In genomic region chr10:120183342-120183741, GRCm38 (mm10) we compare ENCODE assay signal across 20 mouse cellular contexts. TPM values are rescaled to one million over a fixed set of nuclear protein-coding genes. Genes with fewer than 3 reads are reported as not detected.
DNase-seq lines count a peak whose midpoint lies in the region; ATAC-seq and TF ChIP-seq lines count a peak whose summit lies in the region.
"Had no signal": no experiment of that assay in that cellular context is flagged by ENCODE, and none has a peak within 500 bp of the region (broad histone marks: within the 10 kb centered on the region; RNA-seq: fewer than 3 reads in every experiment).

No protein-coding gene starts in this region.

- TF ChIP-seq EP300 in liver, postnatal 0 days (IDR thresholded peaks at IDR 0.05; ENCODE audit: low read depth) = no peak

- H3K27me3 ChIP-seq in liver, postnatal 0 days (ENCODE audit: insufficient read depth, low read length) = no peaks in the 10 kb centered on the region
- H3K27me3 ChIP-seq: embryonic facial prominence, embryonic 15.5 days; heart, embryonic 12.5 days had no signal

- intact Hi-C loops in gastrocnemius, postnatal 36 days (cut with DNase I) = no loop called here

- H3K36me3 ChIP-seq in liver, postnatal 0 days (replicated peaks; ENCODE audit: insufficient read depth, low read length) = no peaks in the 10 kb centered on the region
- H3K36me3 ChIP-seq: embryonic facial prominence, embryonic 15.5 days; forebrain, embryonic 10.5 days; heart, embryonic 12.5 days; hindbrain, embryonic 10.5 days had no signal

- no peaks in the 10 kb centered on the region for H3K4me1 ChIP-seq in liver, postnatal 0 days (ENCODE audit: insufficient read depth)
- H3K4me1 ChIP-seq: embryonic facial prominence, embryonic 15.5 days; forebrain, embryonic 10.5 days; heart, embryonic 12.5 days; hindbrain, embryonic 10.5 days had no signal

- H3K9me3 ChIP-seq in liver, postnatal 0 days (ENCODE audit: low read length) = no peaks in the 10 kb centered on the region
- H3K9me3 ChIP-seq: embryonic facial prominence, embryonic 15.5 days; forebrain, embryonic 10.5 days had no signal

- no peak overlapping the region for H3K4me3 ChIP-seq in liver, postnatal 0 days (ENCODE audit: low read depth, low read length)
- H3K4me3 ChIP-seq: embryonic facial prominence, embryonic 15.5 days; erythroblast, embryonic 14.5 days; forebrain, embryonic 10.5 days; gastrocnemius, adult 2 months; heart, embryonic 12.5 days; hindbrain, embryonic 10.5 days had no signal

- WGBS in liver, postnatal 0 days (ENCODE audit: insufficient replicate concordance) = 23% methylated on average over 2 of the region's 2 CpGs

- TF ChIP-seq CTCF in liver, postnatal 0 days (IDR thresholded peaks at IDR 0.05; ENCODE audit: low read depth) = no peak

- H3K9ac ChIP-seq in liver, postnatal 0 days (replicated peaks) = no peak overlapping the region
- H3K9ac ChIP-seq: embryonic facial prominence, embryonic 15.5 days; heart, embryonic 12.5 days; hindbrain, embryonic 14.5 days had no signal

- ATAC-seq in megakaryocyte progenitor cell, adult 5-6 weeks (replicated peaks; ENCODE audit: poor library complexity) = peak; percentile 47; the same call in 1 of the 2 replicates
- ATAC-seq in liver, postnatal 0 days = no peak
- ATAC-seq: forebrain, embryonic 14.5 days had no signal

- no peak overlapping the region for H3K27ac ChIP-seq in liver, postnatal 0 days (ENCODE audit: low read depth)
- H3K27ac ChIP-seq: embryonic facial prominence, embryonic 15.5 days; forebrain, embryonic 10.5 days; gastrocnemius, adult 2 months; hindbrain, embryonic 10.5 days; hindbrain, embryonic 14.5 days had no signal

- DNase-seq in spleen, postnatal 36 days (ENCODE audit: low spot score in 2 of 2) = peak; percentile 18 to 33
- no peak for DNase-seq in spleen, postnatal 10 days (ENCODE audit: low spot score in 2 of 2)
- DNase-seq in MEL-GATA-1-ER (ENCODE audit: extremely low read depth, low read depth) = peak; percentile 36
- DNase-seq in liver, postnatal 0 days = no peak
- no peak for DNase-seq in gastrocnemius, postnatal 36 days
- DNase-seq in urinary bladder, postnatal 4 days (ENCODE audit: low spot score in 2 of 2) = no peak
- DNase-seq: adrenal gland, adult 8-10 months; cerebellum, adult 2 months; cerebellum, postnatal 10 days; embryo, embryonic 11 days; gastrocnemius, adult 2 months; gastrocnemius, postnatal 25 days had no signal

- no peak overlapping the region for H3K4me2 ChIP-seq in liver, postnatal 0 days (ENCODE audit: low read depth, low read length)
- H3K4me2 ChIP-seq: embryonic facial prominence, embryonic 15.5 days; heart, embryonic 12.5 days; hindbrain, embryonic 14.5 days had no signal

RNA-seq across cellular contexts. Expression of gene Tmbim4, which starts 18.0 kb away (rescaled TPM):
- 117 and 123 TPM in 2 replicates for total RNA-seq in megakaryocyte progenitor cell, adult 5-6 weeks (2015)
- 114 and 124 TPM in 2 replicates for total RNA-seq in megakaryocyte progenitor cell, adult 5-6 weeks (2017)
- polyA plus RNA-seq in liver, postnatal 0 days (2015; fragmentation: Nextera tagmentation; extraction: Ambion mirVana) = 140 and 150 TPM in 2 replicates
- 10 to 100 TPM; 63.8 to 67.3 TPM for total RNA-seq in gastrocnemius, postnatal 36 days (2021)

RNA-seq across cellular contexts. Expression of gene Irak3, which starts 18.6 kb away (rescaled TPM):
- 57.7 and 65.9 TPM in 2 replicates for total RNA-seq in megakaryocyte progenitor cell, adult 5-6 weeks (2015)
- 19.6 and 26.1 TPM in 2 replicates for total RNA-seq in megakaryocyte progenitor cell, adult 5-6 weeks (2017)
- 1.5 and 1.6 TPM in 2 replicates for polyA plus RNA-seq in liver, postnatal 0 days (2015; fragmentation: Nextera tagmentation; extraction: Ambion mirVana)
- total RNA-seq in gastrocnemius, postnatal 36 days (2021) = 1 to 10 TPM; 2.1 to 2.4 TPM
- polyA plus RNA-seq: erythroblast, embryonic 14.5 days had no signal

RNA-seq across cellular contexts. Expression of gene Llph, which starts 43.5 kb away (rescaled TPM):
- 74.3 and 76.6 TPM in 2 replicates for total RNA-seq in megakaryocyte progenitor cell, adult 5-6 weeks (2015)
- total RNA-seq in megakaryocyte progenitor cell, adult 5-6 weeks (2017) = 89.6 and 96.1 TPM in 2 replicates
- 33.5 and 33.9 TPM in 2 replicates for polyA plus RNA-seq in liver, postnatal 0 days (2015; fragmentation: Nextera tagmentation; extraction: Ambion mirVana)
- 10 to 100 TPM; 11.9 to 15.8 TPM for total RNA-seq in gastrocnemius, postnatal 36 days (2021)

Comparison
In these comparisons a context has a peak if more than half of its experiments do, and no peak if none do; other contexts are left out.
1. DNase-seq: peak in spleen, postnatal 36 days (2 of 2) and MEL-GATA-1-ER (single experiment); none in spleen, postnatal 10 days (0 of 2), liver, postnatal 0 days (single experiment), gastrocnemius, postnatal 36 days (0 of 2) and urinary bladder, postnatal 4 days (0 of 2).
2. RNA of gene Irak3, which starts 18.6 kb away (total RNA-seq): 19.6 to 65.9 TPM in megakaryocyte progenitor cell, adult 5-6 weeks; 2.1 to 2.4 TPM in gastrocnemius, postnatal 36 days; every median in the first group is over 4 times any median in the second.
3. RNA of gene Llph, which starts 43.5 kb away (total RNA-seq): 74.3 to 96.1 TPM in megakaryocyte progenitor cell, adult 5-6 weeks; 11.9 to 15.8 TPM in gastrocnemius, postnatal 36 days; every median in the first group is over 4 times any median in the second.